Mouse (Mus musculus): ENCODE measurements around the gene Rprm. TPM values are rescaled to one million over a fixed set of nuclear protein-coding genes. Genes with fewer than 3 reads are reported as not detected.

The Rprm gene
- polyA plus RNA-seq (2015; fragmentation: Illumina TruSeq; extraction: RNeasy Lipid Tissue Mini Kit (QIAGEN cat#74804); ENCODE audit: low read depth, low replicate concordance), result 54.7 TPM

GRCm38 (mm10) chr2:54085430-54086087 is at the start of gene Rprm:
Gene Rprm, minus strand, starts transcription at chr2:54085552.

